Mouse (Mus musculus) neural tube, embryonic 10.5 days (tissue): Measurements from ENCODE around the gene Ncaph.
"Not testable (repeated sequence)": the region's sequence is repeated elsewhere in the genome, so short reads cannot be mapped to it uniquely, and the experiment has no call there.

Experiments
- DNase-seq: peaks from one replicate; pipeline ENCODE4 v3.0.0-alpha.2; 2017; ENCODE audit warnings: low spot score; ENCODE audit errors: extremely low spot score

Gene Ncaph

GRCm38 (mm10) chr2:127090151-127090550 is 43.6 kb downstream of the Ncaph start:
- not testable (repeated sequence) for DNase-seq

DNA sequence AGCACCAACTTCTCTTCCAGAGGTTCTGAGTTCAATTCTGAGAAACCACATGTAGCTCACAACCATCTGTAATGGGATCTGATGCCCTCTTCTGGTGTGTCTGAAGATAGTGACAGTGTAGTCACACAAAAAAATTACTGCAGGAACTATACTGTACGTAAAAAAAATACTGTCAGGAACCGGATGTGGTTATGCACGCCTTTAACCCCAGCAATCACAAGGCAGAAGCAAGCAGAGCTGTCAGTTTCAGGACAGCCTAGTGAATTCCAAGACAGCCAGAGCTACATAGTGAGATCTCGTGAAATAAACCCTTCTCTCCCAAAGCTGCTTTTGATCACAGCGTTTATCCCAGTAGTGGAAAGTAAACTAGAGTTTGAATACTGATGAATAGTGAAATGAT is 47.5 kb downstream of the Ncaph start:
- no peak for DNase-seq

DNA sequence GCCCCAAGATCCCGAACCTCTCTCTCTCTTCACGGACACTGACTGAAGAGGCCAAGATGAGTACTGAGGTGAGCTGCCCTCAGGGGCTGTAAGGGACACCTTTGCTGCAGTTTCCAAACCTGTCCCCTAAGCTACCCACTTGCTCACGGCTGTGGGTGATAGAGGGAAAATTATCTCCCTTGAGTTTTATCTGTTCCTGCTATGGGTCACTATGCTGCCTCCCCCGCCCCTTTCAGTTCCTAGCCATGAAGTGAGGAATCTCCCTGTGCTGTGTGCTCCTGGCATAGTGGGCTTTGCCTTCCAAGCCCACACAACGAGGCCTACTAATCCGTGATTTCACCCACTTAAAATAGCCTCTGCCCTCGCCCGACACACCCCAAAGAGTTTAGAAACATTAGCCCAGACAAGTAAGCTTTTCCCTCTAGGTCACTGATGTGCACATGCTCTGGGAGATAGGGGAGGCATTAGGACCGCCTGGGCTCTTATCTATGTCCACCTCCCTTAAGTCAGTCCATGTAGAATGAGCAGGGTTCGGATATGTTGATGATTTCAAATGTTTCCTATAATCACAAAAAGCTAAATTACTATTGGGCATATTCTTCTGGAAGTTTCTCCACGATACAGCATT is 53.0 kb downstream of the Ncaph start:
- DNase-seq = no peak

DNA sequence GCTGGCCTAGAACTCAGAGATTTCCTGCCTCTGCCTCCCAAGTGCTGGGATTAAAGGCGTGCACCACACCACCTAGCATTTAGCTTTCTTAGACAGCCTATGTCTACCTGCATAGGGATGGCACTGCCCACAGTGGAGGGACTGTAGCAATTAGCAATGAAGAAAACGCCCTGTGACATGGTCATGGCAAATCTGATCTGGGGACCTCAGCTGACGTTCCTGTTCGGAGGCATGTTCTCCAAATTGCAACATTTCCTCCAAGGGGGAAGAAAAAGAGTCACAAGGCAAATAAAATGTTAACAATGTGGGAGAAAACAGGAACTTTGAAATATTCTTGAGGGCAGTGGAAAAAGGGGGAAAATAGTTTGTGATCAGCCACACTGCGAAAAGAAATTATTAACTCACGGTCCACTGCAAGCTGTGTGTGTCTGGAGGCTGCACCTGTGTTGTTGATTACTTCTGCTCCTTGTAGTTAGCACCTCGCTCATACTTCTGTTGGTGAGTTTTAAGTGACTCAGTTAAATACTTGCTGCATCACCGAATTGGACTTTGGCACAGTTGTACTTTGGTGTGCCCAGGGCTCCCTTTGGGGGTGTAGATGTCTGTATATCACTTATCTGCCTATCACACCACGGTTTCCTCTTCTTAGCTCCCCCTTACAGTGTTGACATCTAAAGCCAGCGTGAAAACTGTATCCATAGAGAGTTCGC is 53.7 kb downstream of the Ncaph start:
- no peak for DNase-seq

GRCm38 (mm10) chr2:127079066-127079465 is 54.7 kb downstream of the Ncaph start:
- DNase-seq = not testable (repeated sequence)

- DNase-seq = no peak
These were observed 56.1 kb downstream of the Ncaph start for GRCm38 (mm10) chr2:127077611-127078010.

DNA sequence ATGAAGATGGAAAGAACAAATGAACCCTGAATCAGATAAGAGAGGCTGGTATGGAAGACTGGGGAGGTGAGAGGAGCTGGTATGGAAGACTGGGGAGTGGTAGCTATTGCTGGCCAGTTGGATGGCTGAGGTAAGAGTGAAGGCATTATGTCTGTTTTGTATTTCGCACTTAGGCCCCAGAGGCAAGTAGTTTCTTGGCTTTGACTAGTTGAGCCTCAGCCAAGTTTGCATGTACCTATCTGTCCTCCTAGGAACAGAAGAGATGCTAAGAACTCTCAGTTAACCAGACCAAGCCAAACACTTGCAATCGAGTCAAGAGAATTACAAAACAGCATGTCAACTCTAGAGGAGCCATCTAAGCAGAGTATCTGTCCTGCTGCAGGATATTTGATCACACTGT is 59.6 kb downstream of the Ncaph start:
- no peak for DNase-seq

GRCm38 (mm10) chr2:127070879-127071278 is 62.9 kb downstream of the Ncaph start:
- no peak for DNase-seq

- DNase-seq = peak; percentile 88
These were observed 63.3 kb downstream of the Ncaph start, which contains the start of gene Blvra for GRCm38 (mm10) chr2:127070435-127070841. Gene Blvra, plus strand, starts transcription at chr2:127070665.

DNA sequence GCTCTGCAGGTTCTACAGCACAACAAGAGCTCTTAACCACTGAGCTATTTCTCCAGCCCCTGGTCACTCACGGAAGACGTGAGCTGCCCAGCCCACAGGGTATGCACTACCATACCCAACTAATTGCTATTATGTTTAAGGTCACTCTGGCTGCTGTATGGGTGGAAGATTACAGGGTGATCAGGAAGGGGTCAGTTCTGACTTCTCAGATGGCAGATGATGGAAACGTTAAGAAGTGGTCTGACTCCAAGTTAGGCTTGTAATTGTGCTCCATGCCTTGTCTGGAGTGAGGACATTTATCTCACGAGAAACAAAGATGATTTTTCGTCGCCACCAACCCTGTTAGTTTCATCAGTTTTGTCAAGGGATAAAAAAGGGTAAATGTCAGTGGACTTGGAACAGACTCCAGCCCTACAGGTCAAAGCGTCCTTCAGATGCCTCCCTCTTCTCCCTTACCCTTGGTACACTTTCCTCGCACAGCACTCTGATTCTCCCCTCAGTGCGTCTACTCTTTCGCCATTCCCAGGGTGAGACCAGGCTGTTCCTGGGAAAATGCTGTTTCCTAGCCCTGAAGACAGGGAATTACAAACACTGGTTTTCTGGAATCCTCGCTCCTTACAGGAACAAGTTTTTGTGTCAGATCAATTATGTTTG is 63.8 kb downstream of the Ncaph start:
- DNase-seq = no peak

DNA sequence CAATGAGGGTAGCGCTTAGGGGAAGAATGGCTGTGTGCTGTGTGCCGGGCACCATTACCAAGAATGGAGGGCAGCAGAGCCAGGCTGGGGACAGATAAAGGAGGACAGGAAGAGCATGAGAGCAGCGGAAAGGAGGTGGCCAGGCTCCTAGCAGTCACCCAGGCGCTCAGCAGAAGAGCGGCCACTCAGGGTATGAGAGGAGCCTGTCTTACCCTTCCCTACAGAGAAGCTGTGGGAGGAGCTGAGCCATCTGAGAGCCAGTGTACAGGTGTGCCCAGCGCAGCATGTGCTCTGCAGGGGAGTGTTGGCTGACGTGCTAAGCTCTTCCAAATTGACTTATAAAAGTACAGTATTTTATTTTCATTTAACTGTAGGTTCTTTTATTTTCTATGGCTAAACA is 64.9 kb downstream of the Ncaph start:
- DNase-seq = no peak

- no peak for DNase-seq
These were observed 72.3 kb downstream of the Ncaph start for GRCm38 (mm10) chr2:127061471-127061870.
